Mouse (Mus musculus) testis, adult 2 months (tissue): Measurements from ENCODE around the gene Rad51b.

Source experiments
- CTCF ChIP-seq: fragments of 200-500 bp; IDR thresholded peaks from 2 replicates; pipeline ENCODE4 v1.5.1; 2012; ENCODE audit warnings: low read depth, mild to moderate bottlenecking, inconsistent platforms, low read length, moderate library complexity; ENCODE audit not compliant: control insufficient read depth, insufficient read depth, insufficient replicate concordance
- POLR2A ChIP-seq: fragments of 200-500 bp; IDR thresholded peaks from 2 replicates; pipeline ENCODE4 v1.6.1; 2012; ENCODE audit warnings: low read depth, mild to moderate bottlenecking, inconsistent platforms, low read length, moderate library complexity; ENCODE audit not compliant: control insufficient read depth

DNA sequence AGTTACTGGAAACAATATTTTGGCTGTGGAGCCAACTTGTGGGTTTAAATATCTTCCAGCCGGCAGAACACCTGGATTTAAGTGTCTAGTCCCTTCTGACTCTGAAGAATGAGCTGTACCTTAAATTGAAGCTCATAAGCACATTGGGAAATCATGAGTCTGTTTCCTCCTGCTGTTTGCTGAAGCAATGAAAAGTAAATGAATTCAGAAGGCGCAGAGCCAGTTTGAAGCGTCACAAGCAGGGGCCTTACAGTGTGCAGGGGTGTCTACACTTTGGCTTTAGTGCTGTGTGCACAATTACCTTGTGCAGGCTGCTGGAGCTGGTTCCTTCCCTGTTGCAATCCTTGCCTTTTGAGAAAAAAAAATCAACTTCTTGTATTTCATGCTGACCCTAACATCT is 305.6 kb downstream of the Rad51b start:
- TF ChIP-seq CTCF (no peak), POLR2A (no peak)
